Mouse (Mus musculus): Measurements from ENCODE around the gene Tbc1d4.

- TF ChIP-seq CTCF (IDR thresholded peaks at IDR 0.05; ENCODE audit: low read depth, low read length) (no peak), POLR2A (IDR thresholded peaks at IDR 0.05; ENCODE audit: extremely low read depth, insufficient read depth, low read length) (no peak)
Observed at GRCm38 (mm10) chr14:101417679-101418078, 191.3 kb downstream of the Tbc1d4 start.
